Mouse (Mus musculus) heart, adult 2 months (tissue): ENCODE results near the gene Haao. TPM values are rescaled to one million over a fixed set of nuclear protein-coding genes. Genes with fewer than 3 reads are reported as not detected.

Experiments used
- DNase-seq, 2 experiments: peaks; one replicate each; pipeline ENCODE4 v3.0.0; 2021
- H3K27ac ChIP-seq: fragments of 200-600 bp; 2 replicates; pipeline ENCODE4 v1.8.1; 2022
- H3K27me3 ChIP-seq: fragments of 200-500 bp; 2 replicates; pipeline ENCODE4 v1.6.1; 2012; ENCODE audit warnings: mild to moderate bottlenecking, low read length, inconsistent platforms, mixed read lengths; ENCODE audit not compliant: control insufficient read depth, insufficient read depth
- H3K36me3 ChIP-seq: fragments of 200-500 bp; 2 replicates; pipeline ENCODE4 v1.6.1; 2012; ENCODE audit warnings: low read length, inconsistent platforms; ENCODE audit not compliant: control insufficient read depth, insufficient read depth
- H3K4me1 ChIP-seq: fragments of 200-500 bp; 2 replicates; pipeline ENCODE4 v1.6.1; 2011; ENCODE audit warnings: low read length; ENCODE audit not compliant: control insufficient read depth, insufficient read depth
- H3K4me3 ChIP-seq: fragments of 200-600 bp; 2 replicates; pipeline ENCODE4 v1.8.1; 2022
- H3K79me2 ChIP-seq: fragments of 200-500 bp; replicated peaks from 2 replicates; pipeline ENCODE4 v1.6.1; 2012; ENCODE audit warnings: mild to moderate bottlenecking, inconsistent platforms, low read length, moderate library complexity, mixed read lengths; ENCODE audit not compliant: control insufficient read depth, insufficient read depth
- H3K9ac ChIP-seq: fragments of 200-500 bp; 2 replicates; pipeline ENCODE4 v1.6.1; 2012; ENCODE audit warnings: low read depth, mild to moderate bottlenecking, control low read depth, inconsistent platforms, low read length, mixed read lengths
- CTCF ChIP-seq: fragments of 200-600 bp; IDR thresholded peaks from 2 replicates; pipeline ENCODE4 v1.8.1; 2022; ENCODE audit warnings: antibody characterized with exemption, mild to moderate bottlenecking, moderate library complexity
- EP300 ChIP-seq: fragments of 200-500 bp; IDR thresholded peaks from 2 replicates; pipeline ENCODE4 v1.6.1; 2011; ENCODE audit warnings: low read depth, low read length, control low read depth; ENCODE audit not compliant: insufficient read depth
- POLR2A ChIP-seq: fragments of 200-500 bp; IDR thresholded peaks from 2 replicates; pipeline ENCODE4 v1.6.1; 2011; ENCODE audit warnings: mild to moderate bottlenecking, low read depth, low read length, control low read depth; ENCODE audit not compliant: insufficient read depth
- WGBS: fragments of 180-500 bp; shearing (Covaris S2); methylation state at CpG from one replicate; pipeline ENCODE4 v1.1.7; 2018; 5-methylcytosine and 5-hydroxymethylcytosine counted together
- intact Hi-C: fragments of 180-260 bp; cut with DNase I; formaldehyde crosslinking; loops from one replicate; pipeline ENCODE4 v1.15.1; 2025
- polyA plus RNA-seq: library from polyadenylated mRNA; depleted of rRNA; stranded (reverse); fragments of >200 nt; gene quantifications from 2 replicates; pipeline ENCODE4 v1.2.3, GENCODE M21; 2012
- total RNA-seq, 2 experiments: library from RNA; stranded (reverse); gene quantifications; 2 replicates each; pipeline ENCODE4 v1.2.3; 2021

The Haao gene
- total and polyA plus RNA-seq, 3 experiments = 0.25 to 1.4 (median 0.29) TPM

DNA sequence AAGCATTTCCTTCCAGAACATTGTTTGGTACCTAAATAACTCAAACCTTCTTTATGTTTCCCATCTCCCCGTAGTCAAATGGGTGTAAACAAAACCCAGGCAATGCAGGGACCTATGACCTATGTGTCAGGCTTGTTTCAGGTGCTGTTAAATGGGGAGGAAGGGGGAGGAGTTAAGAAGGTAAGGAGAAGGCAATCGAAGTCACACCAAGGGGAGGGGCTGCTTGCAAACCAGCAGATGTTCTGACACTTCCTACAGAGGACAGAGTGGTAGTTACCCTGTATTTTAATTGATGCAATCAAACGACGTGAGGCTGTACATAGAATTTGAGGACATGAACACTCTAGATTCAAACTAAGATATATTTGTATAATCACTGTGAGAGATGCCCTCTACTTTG lies 719 bp upstream of the Haao start:
- no peaks in the 10 kb centered on the region for H3K36me3 ChIP-seq
- H3K4me1 ChIP-seq = no peaks in the 10 kb centered on the region
- no peak overlapping the region for H3K4me3 ChIP-seq
- H3K27ac ChIP-seq = no peak overlapping the region
- no peak for TF ChIP-seq POLR2A
- no peak for TF ChIP-seq EP300
- TF ChIP-seq CTCF = no peak
- no peaks in the 10 kb centered on the region for H3K79me2 ChIP-seq
- intact Hi-C loops = no loop called here
- H3K27me3 ChIP-seq = no peaks in the 10 kb centered on the region
- no peak for DNase-seq
- no peak overlapping the region for H3K9ac ChIP-seq
- 69% methylated on average over 4 of the region's 4 CpGs for WGBS

DNA sequence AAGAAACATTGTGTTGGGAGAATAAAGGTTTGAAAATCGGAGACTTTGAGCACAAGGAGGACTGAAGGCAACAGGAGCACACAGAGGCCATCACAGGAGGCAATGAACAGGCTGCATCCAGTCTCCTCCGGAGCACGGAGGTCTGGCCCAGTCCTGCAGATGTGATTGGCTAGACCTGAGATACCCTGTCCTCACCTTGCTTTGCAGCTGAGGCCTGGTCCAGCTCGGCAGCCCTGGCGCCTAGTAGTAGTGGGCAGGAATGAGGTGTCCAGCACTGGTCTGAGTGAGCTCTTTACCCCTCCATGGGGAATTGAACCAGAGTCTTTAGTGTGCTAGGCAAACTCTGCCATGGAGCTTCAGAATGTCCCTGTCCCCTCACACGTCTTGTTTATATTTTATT lies 663 bp downstream of the Haao start:
- TF ChIP-seq EP300 (no peak), POLR2A (no peak), CTCF (no peak)
- 92% methylated on average over 6 of the region's 6 CpGs for WGBS

DNA sequence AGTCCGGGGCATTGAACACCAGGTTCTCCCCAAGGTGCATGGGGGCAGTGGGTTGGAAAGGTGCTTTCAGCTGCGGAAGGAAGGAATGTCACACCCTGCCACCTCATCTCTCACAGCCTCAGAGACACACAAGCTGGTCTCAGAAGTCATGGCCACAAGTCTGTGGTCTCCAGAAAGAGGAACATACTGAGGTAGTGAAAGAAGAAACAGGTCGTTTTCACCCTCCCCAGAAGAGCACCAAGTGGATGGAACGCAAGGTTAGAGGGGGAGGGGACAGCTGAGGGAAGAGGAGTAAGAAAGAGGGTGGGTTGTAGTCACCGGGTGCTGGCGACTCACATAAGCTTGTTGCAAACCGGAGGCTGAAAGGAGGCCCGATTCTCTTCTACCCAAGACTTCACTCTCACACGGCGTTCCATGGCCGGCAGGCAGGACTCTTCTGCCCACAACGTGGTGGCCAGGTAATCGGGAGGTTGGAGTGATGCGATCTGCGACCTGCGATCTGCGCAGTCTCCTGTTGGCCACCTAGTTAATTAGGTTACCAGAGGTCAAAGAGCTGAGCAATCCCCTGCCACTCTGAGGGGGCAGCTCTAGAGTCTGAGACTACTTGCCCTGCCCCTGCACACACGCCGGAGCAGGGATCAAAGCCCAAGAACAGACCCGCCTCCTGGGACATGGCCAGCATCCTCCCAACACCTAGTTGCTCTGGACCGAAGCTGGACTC lies 1.3 kb downstream of the Haao start:
- Histone ChIP-seq H3K4me3 (no peak overlapping the region), H3K36me3 (no peaks in the 10 kb centered on the region), H3K79me2 (no peaks in the 10 kb centered on the region), H3K9ac (no peak overlapping the region), H3K4me1 (no peaks in the 10 kb centered on the region), H3K27ac (no peak overlapping the region), H3K27me3 (no peaks in the 10 kb centered on the region)
- no peak for DNase-seq
- TF ChIP-seq CTCF (no peak), EP300 (no peak), POLR2A (no peak)
- 81% methylated on average over 21 of the region's 21 CpGs for WGBS
- intact Hi-C loops = no loop called here

More for the DNA sequence above, 663 bp downstream of the Haao start:
- Histone ChIP-seq H3K79me2 (no peaks in the 10 kb centered on the region), H3K27ac (no peak overlapping the region), H3K27me3 (no peaks in the 10 kb centered on the region), H3K4me1 (no peaks in the 10 kb centered on the region), H3K9ac (no peak overlapping the region), H3K36me3 (no peaks in the 10 kb centered on the region), H3K4me3 (no peak overlapping the region)
- no peak for DNase-seq
- intact Hi-C loops = no loop called here

DNA sequence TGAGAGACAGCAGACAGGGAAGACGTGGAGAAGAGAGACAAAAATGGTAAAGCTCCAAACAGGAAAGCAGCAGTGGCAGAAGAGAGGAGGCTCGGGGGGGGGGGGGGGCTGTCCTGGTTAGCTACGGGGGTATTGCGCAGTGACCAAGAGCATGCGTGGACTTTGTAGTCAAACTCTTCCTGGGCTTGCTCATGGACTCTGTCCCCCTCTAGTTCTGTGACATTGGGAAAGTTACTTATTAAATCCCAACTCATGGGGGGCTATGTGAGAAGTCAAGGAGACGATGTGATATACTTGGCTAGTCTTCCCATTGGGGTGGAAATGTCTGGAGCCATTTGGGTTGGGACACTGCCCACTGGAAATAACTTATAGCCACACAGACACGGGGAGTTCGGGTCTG lies 2.2 kb downstream of the Haao start:
- no peaks in the 10 kb centered on the region for H3K36me3 ChIP-seq
- intact Hi-C loops = no loop called here
- no peak overlapping the region for H3K27ac ChIP-seq
- no peaks in the 10 kb centered on the region for H3K27me3 ChIP-seq
- H3K4me3 ChIP-seq = no peak overlapping the region
- H3K79me2 ChIP-seq = no peaks in the 10 kb centered on the region
- 80% methylated on average over 8 of the region's 8 CpGs for WGBS
- TF ChIP-seq CTCF (no peak), EP300 (no peak), POLR2A (no peak)
- H3K9ac ChIP-seq = no peak overlapping the region
- no peaks in the 10 kb centered on the region for H3K4me1 ChIP-seq
- DNase-seq = no peak

DNA sequence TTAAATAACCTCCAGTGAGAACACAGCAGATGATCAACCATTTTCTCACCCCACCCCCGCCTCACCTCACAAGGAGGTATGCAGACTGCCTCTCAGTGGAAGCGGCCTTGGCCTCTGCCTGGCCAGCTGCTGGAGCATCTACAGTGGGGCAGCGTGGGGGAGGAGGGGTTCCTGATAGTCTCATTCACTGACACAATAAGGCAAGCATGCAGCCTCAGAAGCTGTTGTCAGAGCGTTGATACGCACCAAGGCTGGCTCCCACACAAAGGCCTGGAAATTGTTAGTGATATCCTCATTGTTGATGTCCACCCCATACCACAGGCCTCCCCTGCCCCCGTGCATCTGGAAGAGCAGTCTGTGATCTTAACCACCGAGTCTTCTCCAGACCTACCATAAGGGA lies 4.0 kb downstream of the Haao start:
- Histone ChIP-seq H3K4me3 (no peak overlapping the region), H3K27me3 (no peaks in the 10 kb centered on the region), H3K4me1 (no peaks in the 10 kb centered on the region), H3K9ac (no peak overlapping the region), H3K27ac (no peak overlapping the region), H3K79me2 (no peaks in the 10 kb centered on the region), H3K36me3 (no peaks in the 10 kb centered on the region)
- intact Hi-C loops = no loop called here
- no peak for TF ChIP-seq EP300
- no peak for TF ChIP-seq POLR2A
- TF ChIP-seq CTCF = no peak
- WGBS = 51% methylated on average over 7 of the region's 7 CpGs
- no peak for DNase-seq

DNA sequence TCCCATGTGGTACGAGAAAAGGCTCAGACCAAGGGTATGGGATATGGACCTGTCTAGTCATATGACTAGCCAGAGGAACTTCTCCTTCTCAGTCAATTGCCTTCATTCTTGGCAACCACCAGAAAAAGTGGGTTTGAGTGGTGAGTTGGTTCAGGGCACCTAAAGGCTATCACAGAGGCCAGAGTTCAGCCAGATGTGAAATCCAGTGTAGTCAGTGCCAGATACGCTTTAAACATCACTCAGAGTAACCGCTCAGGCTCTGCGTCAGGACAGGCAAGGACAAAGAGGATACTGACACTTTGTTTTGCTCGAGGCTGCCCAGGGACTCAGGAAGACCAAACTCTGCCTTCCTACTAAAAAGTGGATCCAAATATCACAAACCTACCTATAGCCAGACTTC lies 6.8 kb downstream of the Haao start:
- intact Hi-C loops = no loop called here
- H3K79me2 ChIP-seq = no peaks in the 10 kb centered on the region

More for the DNA sequence above, 6.8 kb downstream of the Haao start:
- Histone ChIP-seq H3K4me1 (no peaks in the 10 kb centered on the region), H3K27me3 (no peaks in the 10 kb centered on the region), H3K4me3 (no peak overlapping the region), H3K9ac (no peak overlapping the region), H3K27ac (no peak overlapping the region), H3K36me3 (no peaks in the 10 kb centered on the region)
- DNase-seq = no peak
- TF ChIP-seq CTCF = no peak
- WGBS = 81% methylated on average over 5 of the region's 5 CpGs
